Mouse (Mus musculus): ENCODE results near the gene Itga2b. TPM values are rescaled to one million over a fixed set of nuclear protein-coding genes. Genes with fewer than 3 reads are reported as not detected.

The Itga2b gene
- polyA plus RNA-seq, 1 experiment from 2014 or later = 6.1 TPM

GRCm38 (mm10) chr11:102406900-102407833 lies 62.8 kb downstream of the Itga2b start:
- peaks cover 11% of the 10 kb centered on the region for H3K36me3 ChIP-seq (ENCODE audit: control insufficient read depth, insufficient read depth, low read length)
- H3K27ac ChIP-seq (ENCODE audit: low read depth, low read length) = peak overlapping the region; percentile 75
- H3K4me2 ChIP-seq (ENCODE audit: low read depth) = peak overlapping the region; percentile 94
- peak overlapping the region; percentile 78 for H3K9ac ChIP-seq (ENCODE audit: low read length)
- peak overlapping the region; percentile 74 for H3K4me3 ChIP-seq (ENCODE audit: low read depth, low read length)
- DNase-seq (ENCODE audit: low spot score) (peak; percentile 93), ATAC-seq (ENCODE audit: insufficient read depth, low FRiP score, low TSS enrichment) (peak; percentile 58)
- H3K9me3 ChIP-seq (ENCODE audit: control insufficient read depth, low read length) = no peaks in the 10 kb centered on the region
- WGBS = under 1% methylated on average over 80 of the region's 85 CpGs
- H3K4me1 ChIP-seq (ENCODE audit: control insufficient read depth, insufficient read depth, low read length) = peaks cover 18% of the 10 kb centered on the region
- H3K27me3 ChIP-seq (ENCODE audit: control insufficient read depth, insufficient read depth, low read length) = no peaks in the 10 kb centered on the region

DNA sequence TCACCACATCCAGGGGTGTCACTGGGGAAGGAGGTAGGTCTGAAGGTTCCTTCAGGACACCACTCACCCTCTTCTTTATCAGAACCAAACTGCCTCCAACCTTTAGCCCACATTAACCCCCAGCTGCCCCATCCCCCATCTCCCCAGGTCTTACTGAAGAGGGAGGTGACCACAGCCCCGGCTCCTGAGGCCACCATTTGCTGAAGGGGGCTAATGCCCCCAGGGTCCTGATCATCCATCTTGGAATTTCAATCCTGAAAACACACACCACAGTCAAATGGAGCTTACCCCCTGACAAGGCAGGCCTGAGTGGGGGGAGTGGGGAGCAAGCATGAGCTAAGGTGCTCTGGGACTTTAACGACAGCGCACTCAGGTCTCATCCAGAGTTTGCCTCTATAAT lies 63.5 kb downstream of the Itga2b start:
- Histone ChIP-seq H3K27ac (ENCODE audit: low read depth, low read length) (peak overlapping the region; percentile 75), H3K27me3 (ENCODE audit: control insufficient read depth, insufficient read depth, low read length) (no peaks in the 10 kb centered on the region), H3K9me3 (ENCODE audit: control insufficient read depth, low read length) (no peaks in the 10 kb centered on the region), H3K4me1 (ENCODE audit: control insufficient read depth, insufficient read depth, low read length) (peaks cover 21% of the 10 kb centered on the region), H3K9ac (ENCODE audit: low read length) (peak overlapping the region; percentile 78), H3K4me3 (ENCODE audit: low read depth, low read length) (peak overlapping the region; percentile 74), H3K4me2 (ENCODE audit: low read depth) (peak overlapping the region; percentile 94), H3K36me3 (ENCODE audit: control insufficient read depth, insufficient read depth, low read length) (peaks cover 11% of the 10 kb centered on the region)
- 12% methylated on average over 3 of the region's 3 CpGs for WGBS
- no peak for ATAC-seq (ENCODE audit: insufficient read depth, low FRiP score, low TSS enrichment)
- no peak for DNase-seq (ENCODE audit: low spot score)

DNA sequence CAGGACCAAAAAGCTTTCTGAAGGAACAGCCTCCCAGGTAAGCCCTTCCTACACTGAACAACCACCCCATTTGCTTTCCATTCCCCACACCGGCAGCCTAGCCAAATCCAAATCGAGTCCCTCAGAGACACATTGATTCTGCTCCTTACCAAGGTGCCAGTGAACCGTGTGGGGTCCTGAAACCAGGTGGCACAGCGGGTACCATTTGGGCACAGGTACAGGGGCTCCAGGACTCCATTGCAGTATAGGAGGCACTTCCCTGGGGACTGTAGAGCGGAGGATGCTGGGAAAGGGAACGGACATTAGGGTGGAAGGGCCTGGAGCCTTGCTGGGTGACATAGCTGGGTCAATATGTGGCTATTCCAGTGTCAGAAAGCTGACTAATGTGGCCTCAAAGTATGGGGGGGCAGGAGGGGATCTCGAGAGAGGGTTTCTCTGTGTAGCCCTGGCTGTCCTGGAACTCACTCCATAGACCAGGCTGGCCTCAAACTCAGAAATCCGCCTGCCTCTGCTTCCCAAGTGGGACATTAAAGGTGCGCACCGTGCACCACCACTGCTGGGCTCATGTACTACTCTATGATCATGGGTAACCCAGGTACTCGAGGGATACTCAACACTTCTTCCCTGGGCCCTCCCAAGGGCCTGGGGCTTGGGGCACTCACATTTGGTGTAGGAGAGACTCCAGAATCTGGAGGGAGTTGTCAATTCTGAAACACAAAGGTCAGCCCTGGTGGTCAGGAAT lies 64.2 kb downstream of the Itga2b start:
- Histone ChIP-seq H3K27ac (ENCODE audit: low read depth, low read length) (no peak overlapping the region), H3K4me3 (ENCODE audit: low read depth, low read length) (peak overlapping the region; percentile 74), H3K27me3 (ENCODE audit: control insufficient read depth, insufficient read depth, low read length) (peaks cover under 1% of the 10 kb centered on the region; the same call in 1 of the 2 replicates), H3K9ac (ENCODE audit: low read length) (peak overlapping the region; percentile 78; the same call in 1 of the 2 replicates), H3K9me3 (ENCODE audit: control insufficient read depth, low read length) (no peaks in the 10 kb centered on the region), H3K4me2 (ENCODE audit: low read depth) (peak overlapping the region; percentile 94), H3K36me3 (ENCODE audit: control insufficient read depth, insufficient read depth, low read length) (peaks cover 11% of the 10 kb centered on the region), H3K4me1 (ENCODE audit: control insufficient read depth, insufficient read depth, low read length) (peaks cover 21% of the 10 kb centered on the region)
- WGBS = 89% methylated on average over 11 of the region's 11 CpGs
- no peak for DNase-seq (ENCODE audit: low spot score)
- no peak for ATAC-seq (ENCODE audit: insufficient read depth, low FRiP score, low TSS enrichment)

GRCm38 (mm10) chr11:102404161-102405010 lies 65.5 kb downstream of the Itga2b start:
- DNase-seq (ENCODE audit: low spot score) (peak; percentile 33), ATAC-seq (ENCODE audit: insufficient read depth, low FRiP score, low TSS enrichment) (no peak)
- no peak overlapping the region for H3K27ac ChIP-seq (ENCODE audit: low read depth, low read length)
- H3K36me3 ChIP-seq (ENCODE audit: control insufficient read depth, insufficient read depth, low read length) = peaks cover 14% of the 10 kb centered on the region
- 78% methylated on average over 18 of the region's 18 CpGs for WGBS
- H3K4me2 ChIP-seq (ENCODE audit: low read depth) = no peak overlapping the region
- peak overlapping the region; percentile 10; the same call in 1 of the 2 replicates for H3K9ac ChIP-seq (ENCODE audit: low read length)
- H3K9me3 ChIP-seq (ENCODE audit: control insufficient read depth, low read length) = no peaks in the 10 kb centered on the region
- H3K4me1 ChIP-seq (ENCODE audit: control insufficient read depth, insufficient read depth, low read length) = peaks cover 25% of the 10 kb centered on the region
- H3K4me3 ChIP-seq (ENCODE audit: low read depth, low read length) = no peak overlapping the region
- H3K27me3 ChIP-seq (ENCODE audit: control insufficient read depth, insufficient read depth, low read length) = peaks cover 13% of the 10 kb centered on the region

DNA sequence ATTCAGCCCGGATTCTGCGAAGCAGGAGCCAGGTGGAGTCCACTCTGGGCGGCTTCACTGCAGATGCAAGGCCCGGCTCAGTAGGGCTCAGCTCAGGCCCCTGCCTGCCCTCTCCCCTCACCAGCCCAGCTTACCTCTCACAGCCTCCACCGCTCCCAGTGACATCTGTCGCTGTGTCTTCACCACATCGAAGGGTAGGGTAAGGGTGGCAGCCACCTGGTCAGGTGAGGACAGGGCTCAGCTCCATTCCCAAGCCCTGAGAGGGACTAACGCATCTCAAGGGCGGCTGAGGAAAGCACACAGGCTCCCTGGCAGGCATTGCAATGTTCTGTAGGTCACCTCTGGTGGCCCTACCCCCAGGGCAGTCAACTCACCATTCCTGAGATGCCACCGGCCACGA lies 66.3 kb downstream of the Itga2b start:
- Histone ChIP-seq H3K9ac (ENCODE audit: low read length) (no peak overlapping the region), H3K4me2 (ENCODE audit: low read depth) (no peak overlapping the region), H3K4me3 (ENCODE audit: low read depth, low read length) (no peak overlapping the region), H3K27me3 (ENCODE audit: control insufficient read depth, insufficient read depth, low read length) (peaks cover 18% of the 10 kb centered on the region), H3K27ac (ENCODE audit: low read depth, low read length) (no peak overlapping the region), H3K9me3 (ENCODE audit: control insufficient read depth, low read length) (no peaks in the 10 kb centered on the region), H3K4me1 (ENCODE audit: control insufficient read depth, insufficient read depth, low read length) (peaks cover 25% of the 10 kb centered on the region), H3K36me3 (ENCODE audit: control insufficient read depth, insufficient read depth, low read length) (peaks cover 14% of the 10 kb centered on the region)
- DNase-seq (ENCODE audit: low spot score) (no peak), ATAC-seq (ENCODE audit: insufficient read depth, low FRiP score, low TSS enrichment) (no peak)
- WGBS = 94% methylated on average over 11 of the region's 11 CpGs

Small RNA genes within 50 kb of the gene (microRNA-seq; reads per million reads assigned to microRNA genes)
- gene Mir6930 = not detected

Other genes starting within 250 kb of the Itga2b start
- 41.1 and 42.7 TPM in 2 replicates for gene Hdac5, start 240.0 kb downstream of the Itga2b start, polyA plus RNA-seq (2014; fragmentation: Nextera tagmentation; extraction: Ambion mirVana)
- 17.9 and 18.6 TPM in 2 replicates for gene BC030867, start 221.2 kb downstream of the Itga2b start, polyA plus RNA-seq (2014; fragmentation: Nextera tagmentation; extraction: Ambion mirVana)
- not detected in 2 replicates for gene Asb16, start 201.4 kb downstream of the Itga2b start, polyA plus RNA-seq (2014; fragmentation: Nextera tagmentation; extraction: Ambion mirVana)
- gene Tmub2, start 185.2 kb downstream of the Itga2b start, polyA plus RNA-seq (2014; fragmentation: Nextera tagmentation; extraction: Ambion mirVana) = 61.7 and 64.5 TPM in 2 replicates
- 18.8 and 20.0 TPM in 2 replicates for gene Atxn7l3, start 173.5 kb downstream of the Itga2b start, polyA plus RNA-seq (2014; fragmentation: Nextera tagmentation; extraction: Ambion mirVana)
- 86.0 and 93.2 TPM in 2 replicates for gene Ubtf, start 150.4 kb downstream of the Itga2b start, polyA plus RNA-seq (2014; fragmentation: Nextera tagmentation; extraction: Ambion mirVana)
- gene Slc4a1, start 103.9 kb downstream of the Itga2b start, polyA plus RNA-seq (2014; fragmentation: Nextera tagmentation; extraction: Ambion mirVana) = 26.6 and 28.4 TPM in 2 replicates
- 46.7 and 51.5 TPM in 2 replicates for gene Rundc3a, start 76.7 kb downstream of the Itga2b start, polyA plus RNA-seq (2014; fragmentation: Nextera tagmentation; extraction: Ambion mirVana)
- gene Slc25a39, start 62.2 kb downstream of the Itga2b start, polyA plus RNA-seq (2014; fragmentation: Nextera tagmentation; extraction: Ambion mirVana) = 174 and 184 TPM in 2 replicates
- 54.2 and 54.8 TPM in 2 replicates for gene Grn, start 39.8 kb downstream of the Itga2b start, polyA plus RNA-seq (2014; fragmentation: Nextera tagmentation; extraction: Ambion mirVana)
- gene Fam171a2, start 22.4 kb downstream of the Itga2b start, polyA plus RNA-seq (2014; fragmentation: Nextera tagmentation; extraction: Ambion mirVana) = 11.6 and 12.0 TPM in 2 replicates
- gene Gpatch8, start 86.3 kb upstream of the Itga2b start, polyA plus RNA-seq (2014; fragmentation: Nextera tagmentation; extraction: Ambion mirVana) = 45.4 and 46.1 TPM in 2 replicates
- gene Gm11627, start 109.3 kb upstream of the Itga2b start, polyA plus RNA-seq (2014; fragmentation: Nextera tagmentation; extraction: Ambion mirVana) = 7.1 and 9.9 TPM in 2 replicates
- gene Fzd2, start 134.3 kb upstream of the Itga2b start, polyA plus RNA-seq (2014; fragmentation: Nextera tagmentation; extraction: Ambion mirVana) = 37.3 and 40.4 TPM in 2 replicates
- 0.84 and 0.89 TPM in 2 replicates for gene Meioc, start 193.6 kb upstream of the Itga2b start, polyA plus RNA-seq (2014; fragmentation: Nextera tagmentation; extraction: Ambion mirVana)
- 53.8 and 55.9 TPM in 2 replicates for gene Ccdc43, start 227.7 kb upstream of the Itga2b start, polyA plus RNA-seq (2014; fragmentation: Nextera tagmentation; extraction: Ambion mirVana)